Mouse (Mus musculus) cerebellum, adult 11 months (tissue): Measurements from ENCODE around the gene Slc35d3.

Source experiments
- DNase-seq: peaks from one replicate; pipeline ENCODE4 v3.0.0; 2022

Gene Slc35d3

DNA sequence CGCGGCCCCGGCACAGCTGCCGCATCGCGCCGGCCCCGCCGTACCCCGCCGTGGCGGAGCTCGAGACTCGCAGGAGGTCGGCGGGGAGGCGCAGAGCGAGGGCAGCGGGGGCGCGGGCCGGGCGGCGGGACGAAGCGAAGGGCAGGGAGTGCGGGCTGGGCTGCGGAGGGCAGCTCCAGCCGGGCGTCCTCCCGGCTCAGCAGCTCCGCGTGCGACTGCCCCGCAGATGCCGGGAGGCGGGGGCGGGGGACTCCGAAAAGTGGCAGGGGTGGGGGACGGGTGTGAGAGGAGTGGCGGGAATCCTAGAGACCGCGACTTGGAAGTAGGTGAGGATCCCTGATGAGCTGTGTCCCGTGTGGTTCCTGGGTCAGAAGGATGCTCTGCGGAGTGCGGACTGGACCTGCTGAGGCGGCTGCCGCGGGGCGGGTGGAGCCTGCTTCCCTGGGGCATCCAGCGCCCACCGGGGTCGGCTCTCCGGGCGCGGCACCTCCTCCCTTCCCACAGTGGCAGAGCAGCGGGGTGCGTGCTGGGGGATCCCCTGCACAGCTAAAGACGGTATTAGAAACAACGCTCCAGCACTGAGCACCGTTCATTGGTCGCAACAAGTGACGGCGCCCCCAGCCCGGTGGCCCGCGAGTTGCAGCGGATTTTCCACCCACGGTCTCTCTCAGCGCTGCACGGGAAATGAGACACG is at the start of gene Slc35d3:
TSS of gene Slc35d3 (minus strand) at position 462 of the 694 bp plus-strand sequence.
- DNase-seq: no peak

DNA sequence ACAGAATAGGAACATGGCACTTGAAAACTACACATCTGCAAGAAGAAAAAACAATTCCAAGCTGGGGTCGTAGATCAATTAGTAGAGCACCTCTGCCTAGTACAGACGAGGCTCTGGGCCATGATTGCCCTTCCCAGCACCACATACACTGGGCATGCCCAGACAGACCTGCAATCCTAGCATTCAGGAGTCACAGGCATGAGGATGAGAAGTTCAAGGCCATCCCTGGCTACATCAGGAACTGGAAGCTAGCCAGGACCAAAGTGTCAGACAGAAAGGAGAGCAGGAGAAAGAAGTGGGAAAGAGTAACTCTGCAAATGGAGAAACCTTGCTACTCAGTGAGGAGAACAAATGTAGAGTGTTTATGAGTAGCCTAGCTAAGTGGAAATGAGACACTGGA is 48.9 kb upstream of the Slc35d3 start:
- DNase-seq: no peak

DNA sequence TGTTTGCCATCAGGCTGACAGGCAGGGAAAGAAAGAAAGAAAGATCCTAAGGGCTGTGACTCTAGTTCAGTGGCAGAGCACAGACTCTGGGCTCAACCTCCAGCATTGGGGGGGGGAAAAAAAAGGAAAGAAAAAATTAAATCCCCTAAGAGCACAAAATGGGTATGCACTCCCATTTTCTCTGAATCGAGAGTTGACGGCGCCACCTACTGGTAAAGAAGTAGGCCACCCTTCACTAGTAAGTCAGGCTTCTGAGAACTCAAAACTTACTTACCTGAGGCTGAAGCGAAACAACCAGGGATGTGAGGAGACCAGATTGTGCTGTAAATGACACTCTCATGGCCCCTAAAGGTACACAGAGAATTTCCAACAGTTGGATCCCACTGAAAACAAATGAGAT is 42.7 kb upstream of the Slc35d3 start:
- no peak for DNase-seq

DNA sequence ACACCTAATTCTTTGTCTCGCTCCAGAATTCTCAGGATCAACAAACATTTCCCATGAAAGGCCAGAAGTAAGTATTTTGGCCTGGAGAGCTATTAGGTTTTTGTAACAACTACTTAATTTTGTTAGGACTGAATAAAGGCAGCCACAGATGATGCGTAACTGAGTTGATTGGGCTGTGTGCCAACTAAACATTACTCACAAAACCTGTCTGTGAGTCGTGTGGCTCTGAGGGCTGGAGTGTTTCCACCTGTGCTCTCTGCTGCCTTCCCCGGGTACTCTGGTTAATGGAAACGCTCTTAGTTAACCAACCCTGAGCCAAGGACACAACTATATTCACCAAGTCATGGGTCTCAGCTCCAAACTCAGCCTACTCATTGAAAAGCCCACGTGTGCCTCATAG is 41.9 kb upstream of the Slc35d3 start:
- no peak for DNase-seq

DNA sequence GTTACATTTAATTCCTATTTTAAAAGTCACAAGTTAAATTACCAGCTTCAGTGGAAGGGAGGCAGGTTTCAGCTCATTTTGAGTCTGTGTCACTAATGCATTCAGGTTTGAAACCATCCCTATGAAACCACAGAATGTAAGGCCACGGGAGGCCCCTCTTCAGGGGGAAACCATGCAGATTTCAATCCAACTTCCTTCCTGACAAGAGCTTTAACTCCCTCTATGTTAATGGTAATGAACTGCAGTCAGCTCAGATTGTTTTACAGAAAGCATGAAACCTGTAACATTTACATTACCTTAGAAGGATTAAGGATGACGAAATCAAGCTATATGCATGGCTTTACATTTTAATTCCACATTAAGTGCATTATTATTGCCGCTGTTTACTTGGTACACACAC is 40.4 kb upstream of the Slc35d3 start:
- no peak for DNase-seq

DNA sequence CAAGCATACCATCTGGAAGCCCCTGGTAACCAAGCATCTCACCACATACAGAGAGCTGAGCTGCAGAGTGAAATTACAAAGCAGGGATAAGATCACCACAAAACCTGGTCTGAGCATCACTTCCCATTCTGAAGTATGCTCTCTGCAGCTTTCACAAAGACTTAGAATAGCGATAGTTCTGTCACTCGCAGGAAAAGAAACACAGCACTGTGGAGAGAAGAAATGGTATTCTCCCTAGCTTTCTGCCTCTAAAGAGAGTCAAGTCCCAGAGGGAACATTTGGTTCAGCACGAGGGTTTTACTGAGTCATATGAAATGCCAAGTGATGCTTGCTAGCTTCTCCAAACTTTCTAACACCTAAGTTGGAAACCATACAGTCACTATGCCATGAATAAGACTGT is 38.6 kb upstream of the Slc35d3 start:
- DNase-seq: no peak

DNA sequence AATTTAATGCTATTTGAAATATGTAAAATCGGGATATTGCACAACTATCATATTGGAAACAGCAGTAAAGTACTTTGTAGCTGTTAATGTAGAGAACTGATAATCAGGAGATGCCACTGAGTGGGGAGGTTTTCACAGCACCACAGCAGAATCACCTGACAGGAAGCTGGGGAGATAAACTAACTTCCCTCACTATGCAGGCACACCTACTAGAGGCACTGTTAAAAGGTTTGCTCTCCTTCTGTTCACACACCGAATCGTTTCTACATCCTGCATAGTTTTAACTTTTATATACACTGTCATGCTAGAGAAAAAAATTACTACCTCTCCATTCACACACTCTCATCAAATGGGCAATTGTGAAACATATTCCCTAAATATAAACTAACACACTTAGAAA is 35.0 kb upstream of the Slc35d3 start:
- DNase-seq: no peak

DNA sequence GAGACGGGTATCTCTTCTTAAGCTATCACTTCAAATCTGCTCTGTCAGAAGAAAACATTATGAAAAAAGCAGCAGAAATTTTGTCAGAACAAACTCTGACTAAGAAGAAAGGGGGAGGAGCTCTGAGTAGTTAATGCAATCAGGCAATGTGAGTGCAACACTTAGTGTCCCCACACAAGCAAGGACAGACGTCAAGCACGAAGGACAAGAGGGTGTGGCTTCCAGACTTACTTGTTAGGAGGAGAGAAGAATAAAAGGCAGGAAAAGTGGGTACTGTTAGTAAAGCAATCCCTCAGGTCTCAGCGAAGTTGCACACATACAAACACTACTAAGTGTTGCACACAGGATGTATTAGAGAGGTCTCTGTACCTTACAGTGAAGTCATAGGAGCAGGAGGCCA is 33.1 kb upstream of the Slc35d3 start:
- no peak for DNase-seq

DNA sequence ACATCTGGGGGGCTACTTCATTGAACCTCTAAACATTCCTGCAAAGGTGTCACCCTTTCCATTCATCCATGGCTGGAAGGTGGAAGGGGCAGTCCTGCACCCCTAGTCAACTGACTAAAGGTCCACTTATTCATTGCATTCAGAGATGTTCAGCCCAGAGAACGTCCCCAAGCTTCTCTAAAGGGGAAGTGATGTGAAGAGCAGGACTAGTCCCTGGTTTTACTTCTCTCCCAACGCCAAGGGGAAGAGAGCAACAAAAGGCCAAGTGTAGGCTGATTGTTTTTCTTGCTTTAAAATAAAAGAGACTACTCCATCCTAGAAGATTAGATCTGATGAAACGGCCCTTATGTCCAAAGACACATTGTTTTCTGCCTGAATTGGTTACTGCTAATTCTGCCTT is 29.2 kb upstream of the Slc35d3 start:
- no peak for DNase-seq

DNA sequence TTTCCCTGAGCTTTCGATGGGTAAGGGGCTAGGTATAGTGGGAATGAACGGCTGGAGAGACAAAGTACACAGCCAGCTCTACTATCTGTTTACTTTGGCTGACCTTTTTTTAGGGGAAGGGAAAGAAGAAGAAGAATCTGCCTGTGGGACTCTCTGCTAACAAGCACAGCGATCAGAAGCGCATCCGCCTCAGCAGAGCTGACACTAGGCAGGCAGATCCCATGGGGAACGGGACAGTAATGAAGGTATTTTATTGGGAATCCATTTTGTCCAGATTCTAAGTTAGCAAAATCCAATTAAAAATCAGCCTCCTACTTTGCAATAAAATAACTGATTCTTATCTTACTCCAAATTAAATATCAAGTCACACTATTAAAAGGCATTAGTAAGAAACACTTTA is 27.9 kb upstream of the Slc35d3 start:
- DNase-seq: no peak

DNA sequence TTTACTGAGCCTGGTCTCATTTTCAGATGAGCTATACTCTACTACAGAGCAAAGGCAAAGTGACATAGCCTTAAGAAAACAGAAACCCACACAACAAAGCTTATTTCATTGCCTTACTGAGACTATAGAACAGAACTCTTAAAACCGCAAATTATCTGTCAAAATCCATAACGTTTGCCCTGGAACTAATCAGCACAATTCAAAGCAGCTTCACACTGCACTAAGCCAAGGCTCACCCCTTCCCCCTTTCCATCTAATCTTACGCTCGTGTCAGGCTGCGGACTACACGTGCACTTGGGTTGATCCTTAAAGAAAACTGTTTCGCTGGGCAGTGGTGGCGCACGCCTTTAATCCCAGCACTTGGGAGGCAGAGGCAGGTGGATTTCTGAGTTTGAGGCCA is 26.4 kb upstream of the Slc35d3 start:
- DNase-seq: no peak

DNA sequence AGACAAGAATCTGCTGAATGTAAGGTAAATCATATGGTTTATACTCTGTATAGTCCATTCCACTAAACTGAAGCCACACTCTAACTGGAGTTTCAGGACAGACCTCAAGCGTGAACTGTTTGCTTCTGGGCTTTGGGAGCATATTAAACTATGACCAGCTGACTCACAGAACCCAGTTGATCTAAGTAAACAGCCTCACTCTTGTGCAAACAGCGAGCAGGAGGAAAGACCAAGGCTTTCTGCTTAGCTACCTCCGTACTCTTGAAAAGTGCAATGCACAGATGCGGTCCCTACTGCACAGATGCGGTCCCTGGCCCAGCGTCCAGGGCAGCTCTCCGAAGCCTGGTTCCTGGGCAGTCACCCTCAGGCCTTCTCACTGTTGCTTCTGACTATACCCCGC is 26.0 kb upstream of the Slc35d3 start:
- no peak for DNase-seq

DNA sequence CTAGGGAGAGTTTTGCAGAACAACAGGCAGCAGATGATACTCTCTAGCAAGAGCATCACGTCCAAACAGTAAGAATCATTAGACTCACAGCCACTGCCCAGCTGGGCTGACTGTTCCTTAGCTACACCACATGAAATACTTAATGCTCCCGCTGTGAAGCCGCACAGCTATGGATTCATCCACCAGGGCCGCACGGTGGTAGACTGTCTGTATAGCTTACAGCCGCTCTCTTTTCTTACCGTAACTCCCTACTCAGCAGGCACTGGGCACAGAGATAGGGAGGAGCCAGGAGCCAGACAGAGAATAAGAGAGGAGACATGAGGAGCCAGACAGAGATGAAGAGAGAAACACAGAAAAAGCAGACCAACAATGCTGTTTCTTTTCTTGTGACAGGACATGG is 25.4 kb upstream of the Slc35d3 start:
- DNase-seq: no peak

DNA sequence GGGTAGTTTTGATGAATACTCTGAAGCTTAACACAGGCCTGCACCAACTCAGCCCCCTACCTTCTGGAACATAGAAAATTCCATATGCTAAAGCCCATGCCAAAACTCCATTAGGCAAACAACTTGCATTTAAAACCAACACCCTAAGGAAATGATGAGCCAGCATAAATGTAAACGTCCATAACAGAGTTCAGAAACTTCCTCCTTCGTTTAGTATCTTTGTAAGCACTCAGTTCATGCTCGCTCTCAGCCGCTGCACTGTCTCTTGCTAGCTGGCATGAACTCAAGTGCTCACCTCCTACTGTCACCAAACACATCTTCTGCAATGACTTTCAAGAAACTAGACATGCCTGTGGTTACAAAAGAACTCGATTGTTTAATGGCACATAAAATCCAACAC is 24.1 kb upstream of the Slc35d3 start:
- no peak for DNase-seq

DNA sequence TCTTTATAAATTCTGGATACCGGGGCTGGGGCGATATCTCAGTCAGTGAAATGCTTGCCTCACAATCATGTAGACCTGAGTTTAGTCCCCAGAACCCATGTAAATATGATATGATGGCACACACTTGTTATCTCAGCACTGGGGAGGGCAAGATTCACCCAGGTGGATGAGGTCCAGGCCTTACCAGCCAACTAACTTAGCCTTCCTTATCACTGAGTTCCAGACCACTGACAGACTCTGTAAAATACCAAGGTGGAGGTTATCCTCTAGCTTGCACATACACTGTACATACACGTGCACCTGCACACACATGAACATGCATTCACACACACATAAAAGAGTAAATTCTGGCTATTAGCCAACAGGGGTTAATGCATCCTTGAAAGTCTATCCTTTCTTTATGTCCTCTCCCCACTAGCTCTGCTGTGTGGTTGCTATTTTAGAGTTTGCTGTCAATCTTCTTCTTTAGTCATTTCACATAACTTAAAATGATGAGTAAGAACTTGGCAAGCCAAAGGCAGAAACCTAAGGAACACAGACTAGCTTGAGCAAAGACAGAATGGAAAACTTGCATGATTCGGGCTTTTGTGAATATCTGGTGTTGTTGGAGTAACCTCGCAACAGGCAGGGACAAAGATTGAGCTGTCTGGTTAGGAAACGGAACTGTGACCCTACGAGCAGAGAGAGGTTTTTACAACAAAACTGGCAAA is 4.5 kb upstream of the Slc35d3 start:
- DNase-seq: no peak

DNA sequence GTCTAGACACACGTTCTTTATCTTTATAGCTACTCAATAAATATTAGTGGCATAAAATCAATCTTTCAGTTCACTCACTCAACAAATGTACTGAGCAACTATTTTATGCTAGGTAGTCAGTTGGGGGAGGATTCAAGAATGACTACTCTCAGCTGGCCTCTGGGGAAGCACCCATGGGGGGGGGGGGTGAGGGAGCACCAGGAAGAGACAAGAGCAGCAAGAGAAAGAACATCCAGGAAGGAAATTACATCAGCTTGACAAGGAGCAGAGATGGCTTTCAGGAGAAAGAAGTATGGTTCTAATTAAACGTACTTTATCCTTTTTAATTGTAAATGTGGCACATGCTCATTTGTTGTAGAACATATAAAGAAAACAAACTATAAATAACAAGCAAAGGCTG is 2.4 kb upstream of the Slc35d3 start:
- DNase-seq: no peak

DNA sequence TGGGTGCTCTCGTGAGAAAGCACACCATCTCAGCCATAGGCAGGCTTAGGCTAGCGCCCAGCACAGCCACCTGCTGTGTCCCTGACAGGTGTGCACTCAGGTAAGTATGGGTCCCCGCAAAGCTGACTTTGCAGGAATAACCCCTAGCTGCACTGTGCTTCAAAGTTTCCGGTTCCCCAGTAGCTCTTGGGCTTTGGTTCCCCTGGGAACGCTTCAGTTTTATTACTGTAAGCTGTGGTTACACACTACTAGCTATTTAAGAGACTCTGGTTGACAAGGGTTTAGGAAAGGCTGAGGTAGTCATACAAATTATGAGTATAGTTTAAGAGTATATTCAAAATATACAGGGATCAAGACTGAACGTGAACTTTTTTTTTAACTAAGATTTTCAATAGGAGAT is 1.5 kb upstream of the Slc35d3 start:
- DNase-seq: no peak

DNA sequence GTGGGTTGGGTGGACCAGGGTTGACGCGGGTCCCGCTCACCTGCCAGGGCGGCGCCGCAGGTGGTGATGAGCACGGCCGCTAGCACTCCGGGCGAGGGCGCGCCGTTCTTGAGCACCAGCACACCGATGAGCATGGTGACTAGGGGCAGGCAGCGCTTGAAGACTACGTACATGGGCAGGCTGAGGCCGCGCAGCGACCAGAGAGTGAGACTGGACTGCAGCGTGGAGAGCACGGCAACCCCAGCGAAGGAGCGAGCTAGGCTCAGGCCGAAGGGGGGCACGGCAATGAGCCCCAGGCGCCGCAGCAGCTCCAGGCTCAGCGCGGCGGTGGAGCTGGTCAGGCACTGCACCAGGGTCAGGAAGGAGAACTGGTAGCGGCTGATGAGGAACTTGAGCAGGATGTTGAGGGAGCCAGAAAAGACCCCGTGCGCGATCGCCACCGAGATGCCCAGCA is 688 bp downstream of the Slc35d3 start:
- DNase-seq: no peak

DNA sequence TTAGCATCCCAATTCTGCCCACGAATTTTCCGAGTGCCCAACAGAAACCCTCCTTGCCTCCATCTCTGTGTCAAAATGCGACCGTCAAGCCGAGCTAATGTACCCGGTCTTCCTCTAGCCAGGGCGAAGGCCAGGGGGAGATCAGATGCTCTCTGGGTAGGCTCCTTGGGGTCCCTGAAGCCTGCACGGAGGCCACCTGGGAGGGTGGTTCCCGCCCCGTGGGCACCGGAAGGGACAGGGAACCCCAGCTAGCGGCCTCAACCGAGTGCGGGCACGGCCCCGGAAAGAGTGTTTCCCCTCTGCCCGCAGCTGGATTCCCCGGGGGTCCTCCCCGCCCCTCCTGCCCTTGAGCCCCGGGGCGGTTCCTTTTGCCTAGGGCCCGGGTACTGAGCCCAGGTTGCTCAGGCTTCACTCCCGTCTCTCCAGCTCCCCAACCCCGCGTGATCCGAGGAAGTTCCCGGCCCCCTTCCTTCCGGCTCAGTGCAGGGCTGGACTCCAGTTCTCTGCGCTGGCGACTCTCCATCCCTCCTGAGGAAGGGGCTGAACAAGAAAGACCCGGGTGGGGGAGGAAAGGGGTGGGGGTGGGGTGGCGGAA is 1.4 kb downstream of the Slc35d3 start:
- no peak for DNase-seq

DNA sequence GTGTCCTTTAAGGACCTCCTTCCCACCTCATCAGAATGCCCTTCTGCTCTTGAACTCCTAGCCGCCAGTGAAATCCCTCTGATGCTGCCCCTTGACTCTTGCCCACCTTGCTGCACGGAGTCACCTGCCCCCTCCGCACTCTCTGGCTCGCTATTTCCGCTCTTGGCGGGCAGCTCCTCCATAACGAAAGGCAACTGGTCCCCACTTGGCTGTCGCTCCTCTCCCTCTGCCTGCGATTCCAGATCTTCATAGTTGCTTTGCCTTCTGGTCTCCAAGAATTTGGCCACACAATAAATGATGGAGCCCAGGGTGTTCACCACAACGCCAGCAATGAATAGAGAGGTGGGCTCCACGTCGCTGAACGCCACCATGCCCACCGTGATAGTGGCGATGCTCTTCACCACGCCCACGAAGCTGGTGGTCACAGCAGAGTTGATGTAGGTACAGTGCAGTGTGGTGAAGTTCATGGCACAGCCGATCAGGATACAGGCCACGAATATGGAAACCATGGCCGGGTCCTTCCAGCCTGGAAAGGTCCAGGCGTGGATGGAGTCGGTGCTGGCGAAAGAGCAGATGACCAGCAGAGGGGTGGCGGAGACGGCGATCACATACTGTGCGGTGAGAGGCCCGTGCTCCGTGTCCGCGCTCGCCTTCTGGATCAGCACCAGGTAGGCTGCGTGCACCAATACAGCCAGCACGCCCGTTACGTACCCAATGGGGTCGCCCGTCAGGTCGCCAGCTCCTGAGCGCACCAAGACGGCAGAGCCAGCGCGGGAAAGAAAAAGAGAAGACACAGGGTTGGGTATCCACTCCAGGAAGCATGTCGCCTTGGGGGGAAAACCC is 2.1 kb downstream of the Slc35d3 start:
- no peak for DNase-seq

DNA sequence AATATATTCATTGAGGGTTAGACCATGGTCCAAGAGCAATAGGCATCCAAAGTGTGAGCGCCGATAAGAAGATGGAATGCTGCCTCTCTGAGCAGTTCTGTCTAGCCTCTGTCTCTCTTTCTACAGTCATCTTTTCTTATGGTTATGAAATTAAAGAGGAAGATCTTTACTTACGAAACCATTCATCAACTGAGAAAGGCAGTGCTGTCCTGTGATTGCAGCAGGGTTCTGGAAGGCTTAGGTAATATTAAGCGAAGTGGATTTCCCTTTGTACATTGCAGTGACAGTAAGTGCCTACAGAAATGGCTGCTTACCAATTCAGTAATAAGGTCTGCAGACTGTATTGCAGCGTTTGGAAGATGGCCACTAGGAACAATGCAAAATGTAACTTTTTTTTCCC is 11.4 kb downstream of the Slc35d3 start:
- DNase-seq: no peak

DNA sequence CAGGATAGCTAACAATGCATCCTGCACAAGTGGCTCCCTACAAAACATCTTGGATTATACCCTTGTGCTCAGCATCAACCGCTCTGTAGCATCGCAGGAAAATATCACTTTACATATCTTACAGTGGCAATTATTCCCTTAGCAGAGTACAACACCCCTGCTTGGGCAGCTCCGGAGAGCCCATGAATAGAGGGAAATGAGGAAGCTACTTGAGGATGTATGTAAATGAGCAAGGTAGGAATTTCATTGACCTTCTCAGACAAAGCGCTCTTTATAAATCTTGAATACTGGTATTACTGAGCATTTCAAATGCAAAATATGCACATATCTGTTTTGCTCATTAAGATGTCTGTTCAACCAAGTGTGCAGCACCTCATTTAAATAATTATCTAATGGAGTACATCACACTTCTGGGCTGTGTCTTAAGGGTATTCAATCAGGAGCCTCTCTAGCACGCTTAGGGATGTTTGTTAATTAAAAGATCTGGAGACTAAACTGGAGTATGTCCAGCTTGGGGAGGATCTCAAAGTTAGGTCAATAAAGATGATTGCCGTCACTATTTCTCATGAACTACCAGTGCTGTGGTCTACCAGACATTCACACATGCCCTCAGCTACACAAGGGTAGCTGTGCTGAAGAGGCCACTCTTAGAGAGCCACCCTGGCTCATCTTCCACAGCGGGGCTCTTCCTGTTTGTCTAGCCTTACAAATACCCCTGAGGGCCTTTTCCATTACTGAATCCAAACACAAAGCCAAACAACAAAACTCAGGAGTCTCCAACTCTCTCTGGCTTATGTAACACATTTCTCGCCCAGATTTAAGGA is 15.2 kb downstream of the Slc35d3 start:
- no peak for DNase-seq

DNA sequence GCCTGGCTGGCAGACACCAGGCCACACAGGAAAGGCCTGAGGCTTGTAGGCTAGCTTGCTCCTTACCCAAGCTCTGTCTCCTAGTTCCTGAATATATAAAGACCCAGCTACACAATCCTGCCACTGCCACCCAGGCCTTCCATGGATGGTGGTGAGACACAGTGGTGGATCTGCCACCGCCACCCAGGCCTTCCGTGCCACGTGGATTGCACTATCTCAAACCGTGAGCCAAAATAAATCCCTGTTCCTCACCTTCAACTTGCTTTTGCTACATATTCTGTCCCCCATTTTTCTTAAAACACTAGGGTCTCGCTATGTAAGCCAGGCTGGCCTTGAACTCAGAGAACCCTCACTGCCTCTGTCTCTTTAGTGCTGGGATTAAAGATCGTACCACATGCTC is 17.0 kb downstream of the Slc35d3 start:
- DNase-seq: no peak
